17 mouse cellular contexts compared by ENCODE assay signal in genomic region chr13:32659271-32659670, GRCm38 (mm10).
DNase-seq lines count a peak whose midpoint lies in the region; ATAC-seq lines count a peak whose summit lies in the region.
"Had no signal": no experiment of that assay in that cellular context is flagged by ENCODE, and none has a peak within 500 bp of the region (broad histone marks: within the 10 kb centered on the region; RNA-seq: fewer than 3 reads in every experiment).

No protein-coding gene starts in this region.

- H3K9ac ChIP-seq in limb, embryonic 13.5 days = no peak overlapping the region
- H3K9ac ChIP-seq in limb, embryonic 15.5 days = no peak overlapping the region
- H3K9ac ChIP-seq in intestine, embryonic 16.5 days (ENCODE audit: low read depth, low read length) = no peak overlapping the region
- H3K9ac ChIP-seq: heart, embryonic 12.5 days; hindbrain, embryonic 15.5 days had no signal

- H3K4me2 ChIP-seq in limb, embryonic 13.5 days (replicated peaks) = no peak overlapping the region
- no peak overlapping the region for H3K4me2 ChIP-seq in limb, embryonic 15.5 days
- no peak overlapping the region for H3K4me2 ChIP-seq in intestine, embryonic 16.5 days (ENCODE audit: low read depth, low read length)
- H3K4me2 ChIP-seq: heart, embryonic 12.5 days; hindbrain, embryonic 15.5 days had no signal

- H3K4me3 ChIP-seq in limb, embryonic 13.5 days = no peak overlapping the region
- H3K4me3 ChIP-seq in limb, embryonic 10.5 days = no peak overlapping the region
- H3K4me3 ChIP-seq in limb, embryonic 15.5 days = no peak overlapping the region
- no peak overlapping the region for H3K4me3 ChIP-seq in intestine, embryonic 16.5 days (ENCODE audit: low read length)
- H3K4me3 ChIP-seq: gastrocnemius, adult 2 months; heart, embryonic 12.5 days; hindbrain, embryonic 10.5 days; hindbrain, embryonic 15.5 days had no signal

- peaks cover 5% of the 10 kb centered on the region for H3K4me1 ChIP-seq in limb, embryonic 13.5 days
- H3K4me1 ChIP-seq in limb, embryonic 10.5 days = peaks cover 7% of the 10 kb centered on the region
- peaks cover 7% of the 10 kb centered on the region for H3K4me1 ChIP-seq in limb, embryonic 15.5 days
- no peaks in the 10 kb centered on the region for H3K4me1 ChIP-seq in intestine, embryonic 16.5 days (ENCODE audit: control insufficient read depth, insufficient read depth, low read length)
- H3K4me1 ChIP-seq: hindbrain, embryonic 10.5 days; hindbrain, embryonic 15.5 days had no signal

- no peaks in the 10 kb centered on the region for H3K36me3 ChIP-seq in limb, embryonic 13.5 days
- H3K36me3 ChIP-seq in limb, embryonic 10.5 days = no peaks in the 10 kb centered on the region
- no peaks in the 10 kb centered on the region for H3K36me3 ChIP-seq in limb, embryonic 15.5 days
- H3K36me3 ChIP-seq in intestine, embryonic 16.5 days (ENCODE audit: control insufficient read depth, insufficient read depth, low read length) = no peaks in the 10 kb centered on the region
- H3K36me3 ChIP-seq: heart, embryonic 12.5 days; hindbrain, embryonic 10.5 days; hindbrain, embryonic 15.5 days had no signal

- no peaks in the 10 kb centered on the region for H3K9me3 ChIP-seq in limb, embryonic 13.5 days
- no peaks in the 10 kb centered on the region for H3K9me3 ChIP-seq in limb, embryonic 10.5 days (replicated peaks)
- no peaks in the 10 kb centered on the region for H3K9me3 ChIP-seq in limb, embryonic 15.5 days
- no peaks in the 10 kb centered on the region for H3K9me3 ChIP-seq in intestine, embryonic 16.5 days (ENCODE audit: control insufficient read depth, low read length)
- H3K9me3 ChIP-seq: heart, embryonic 12.5 days; hindbrain, embryonic 10.5 days; hindbrain, embryonic 15.5 days had no signal

- WGBS in limb, embryonic 13.5 days = 90% methylated on average over 5 of the region's 5 CpGs
- WGBS in limb, embryonic 10.5 days = 92% methylated on average over 5 of the region's 5 CpGs
- 85% methylated on average over 5 of the region's 5 CpGs for WGBS in limb, embryonic 15.5 days
- WGBS in intestine, embryonic 16.5 days = 87% methylated on average over 5 of the region's 5 CpGs

- DNase-seq in cerebellum, postnatal 25 days = peak; percentile 8 to 23
- DNase-seq in cerebellum, adult 9-10 months = no peak
- DNase-seq in limb, embryonic 10.5 days (ENCODE audit: low spot score) = no peak
- peak; percentile 47 for DNase-seq in adipocyte (ENCODE audit: low spot score)
- DNase-seq: adrenal gland, postnatal 14 days; cerebellum, adult 18-20 months; gastrocnemius, adult 2 months; gastrocnemius, postnatal 25 days; kidney, adult 11 months had no signal

- ATAC-seq in limb, embryonic 13.5 days (ENCODE audit: low FRiP score, low read depth) = no peak
- no peak for ATAC-seq in limb, embryonic 15.5 days (ENCODE audit: insufficient number of reproducible peaks, low FRiP score, low TSS enrichment, low read depth)
- ATAC-seq in intestine, embryonic 16.5 days = no peak
- ATAC-seq: forebrain, embryonic 14.5 days; inflammation-experienced regulatory T-cells, adult 6 months had no signal

- peak overlapping the region; percentile 33; the same call in 1 of the 2 replicates for H3K27ac ChIP-seq in limb, embryonic 13.5 days
- no peak overlapping the region for H3K27ac ChIP-seq in limb, embryonic 10.5 days
- H3K27ac ChIP-seq in limb, embryonic 15.5 days = peak overlapping the region; percentile 27; the same call in 1 of the 2 replicates
- no peak overlapping the region for H3K27ac ChIP-seq in intestine, embryonic 16.5 days (ENCODE audit: low read length)
- H3K27ac ChIP-seq: hindbrain, embryonic 10.5 days; hindbrain, embryonic 15.5 days had no signal

- no peaks in the 10 kb centered on the region for H3K27me3 ChIP-seq in limb, embryonic 13.5 days
- 0 out of 2 replicates have a peak, but pooled peaks cover 6% of the 10 kb centered on the region for H3K27me3 ChIP-seq in limb, embryonic 10.5 days (ENCODE audit: low read depth, poor library complexity, severe bottlenecking)
- H3K27me3 ChIP-seq in limb, embryonic 15.5 days = no peaks in the 10 kb centered on the region
- no peaks in the 10 kb centered on the region for H3K27me3 ChIP-seq in intestine, embryonic 16.5 days (replicated peaks; ENCODE audit: control insufficient read depth, insufficient read depth, low read length)
- H3K27me3 ChIP-seq: hindbrain, embryonic 15.5 days had no signal

Comparison
In these comparisons a context has a peak if more than half of its experiments do, and no peak if none do; other contexts are left out.
1. DNase-seq: peak in cerebellum, postnatal 25 days (2 of 2) and adipocyte (single experiment); none in cerebellum, adult 9-10 months (single experiment) and limb, embryonic 10.5 days (single experiment).
2. H3K27ac ChIP-seq: peak in limb, embryonic 13.5 days (single experiment) and limb, embryonic 15.5 days (single experiment); none in limb, embryonic 10.5 days (single experiment) and intestine, embryonic 16.5 days (single experiment).